Mouse (Mus musculus): ENCODE measurements around the gene Arhgap31. TPM values are rescaled to one million over a fixed set of nuclear protein-coding genes. Genes with fewer than 3 reads are reported as not detected.

Arhgap31 gene
- polyA plus RNA-seq, 1 experiment from 2014 or later: 17.3 TPM

DNA sequence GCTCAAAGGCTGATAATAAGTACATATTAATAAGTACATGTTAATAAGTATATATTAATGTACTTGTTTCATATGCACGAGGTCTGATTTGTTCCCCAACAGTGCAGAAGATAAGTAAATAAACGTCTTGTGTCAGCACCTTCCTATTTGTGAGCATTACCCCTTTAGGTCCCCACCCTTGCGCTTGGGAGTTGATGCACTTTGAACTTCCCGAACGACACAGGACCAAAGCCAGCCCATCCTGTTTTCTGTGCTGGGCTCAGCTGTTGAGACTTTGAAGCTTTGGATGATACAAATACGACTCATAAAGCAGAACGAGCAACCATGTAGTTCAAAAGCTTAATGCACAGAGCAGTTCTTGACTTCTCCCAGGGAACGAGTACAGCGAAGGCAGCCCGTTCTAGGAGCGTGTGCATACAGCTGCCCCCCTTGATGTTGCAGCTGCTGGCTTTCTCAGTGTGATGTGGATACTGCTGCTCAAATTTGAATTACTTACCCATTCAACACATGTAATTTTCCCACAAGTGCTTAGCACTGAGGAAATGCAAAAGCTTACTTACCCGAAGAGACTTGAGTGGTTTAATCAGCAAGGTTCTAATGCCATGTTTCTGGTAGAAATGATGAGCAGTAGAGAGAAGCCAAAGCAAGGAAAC lies 120.9 kb downstream of the Arhgap31 start:
- H3K27me3 ChIP-seq (replicated peaks; ENCODE audit: control insufficient read depth, insufficient read depth, low read length): no peaks in the 10 kb centered on the region
- DNase-seq (ENCODE audit: low spot score) (no peak), ATAC-seq (ENCODE audit: low read depth) (no peak)
- H3K4me2 ChIP-seq (ENCODE audit: low read depth, low read length): no peak overlapping the region
- peaks cover 57% of the 10 kb centered on the region for H3K36me3 ChIP-seq (ENCODE audit: control insufficient read depth, insufficient read depth, low read length)
- no peak overlapping the region for H3K4me3 ChIP-seq (ENCODE audit: low read depth, low read length)
- WGBS: 90% methylated on average over 12 of the region's 12 CpGs
- H3K27ac ChIP-seq (replicated peaks; ENCODE audit: low read depth, low read length): no peak overlapping the region
- H3K9ac ChIP-seq (ENCODE audit: low read depth, low read length): no peak overlapping the region
- no peaks in the 10 kb centered on the region for H3K4me1 ChIP-seq (ENCODE audit: control insufficient read depth, insufficient read depth, low read length)
- H3K9me3 ChIP-seq (ENCODE audit: control insufficient read depth, low read length): no peaks in the 10 kb centered on the region

GRCm38 (mm10) chr16:38591506-38591905 lies 121.6 kb downstream of the Arhgap31 start:
- no peak for ATAC-seq (ENCODE audit: low read depth)
- WGBS: 77% methylated on average over 3 of the region's 3 CpGs
- peaks cover 63% of the 10 kb centered on the region for H3K36me3 ChIP-seq (ENCODE audit: control insufficient read depth, insufficient read depth, low read length)

GRCm38 (mm10) chr16:38587572-38587971 lies 125.5 kb downstream of the Arhgap31 start:
- Histone ChIP-seq H3K27me3 (replicated peaks; ENCODE audit: control insufficient read depth, insufficient read depth, low read length) (no peaks in the 10 kb centered on the region), H3K4me1 (ENCODE audit: control insufficient read depth, insufficient read depth, low read length) (no peaks in the 10 kb centered on the region), H3K4me2 (ENCODE audit: low read depth, low read length) (no peak overlapping the region), H3K27ac (replicated peaks; ENCODE audit: low read depth, low read length) (no peak overlapping the region), H3K9ac (ENCODE audit: low read depth, low read length) (no peak overlapping the region), H3K4me3 (ENCODE audit: low read depth, low read length) (no peak overlapping the region), H3K36me3 (ENCODE audit: control insufficient read depth, insufficient read depth, low read length) (peaks cover 91% of the 10 kb centered on the region), H3K9me3 (ENCODE audit: control insufficient read depth, low read length) (no peaks in the 10 kb centered on the region)
- DNase-seq (ENCODE audit: low spot score) (no peak), ATAC-seq (ENCODE audit: low read depth) (no peak)
- 88% methylated on average over 4 of the region's 4 CpGs for WGBS

More at GRCm38 (mm10) chr16:38591506-38591905, 121.6 kb downstream of the Arhgap31 start:
- no peak overlapping the region for H3K4me3 ChIP-seq (ENCODE audit: low read depth, low read length)
- no peak overlapping the region for H3K9ac ChIP-seq (ENCODE audit: low read depth, low read length)
- H3K9me3 ChIP-seq (ENCODE audit: control insufficient read depth, low read length): no peaks in the 10 kb centered on the region
- no peak for DNase-seq (ENCODE audit: low spot score)
- H3K27ac ChIP-seq (replicated peaks; ENCODE audit: low read depth, low read length): no peak overlapping the region
- no peak overlapping the region for H3K4me2 ChIP-seq (ENCODE audit: low read depth, low read length)
- no peaks in the 10 kb centered on the region for H3K27me3 ChIP-seq (replicated peaks; ENCODE audit: control insufficient read depth, insufficient read depth, low read length)
- H3K4me1 ChIP-seq (ENCODE audit: control insufficient read depth, insufficient read depth, low read length): no peaks in the 10 kb centered on the region

- Histone ChIP-seq H3K27ac (replicated peaks; ENCODE audit: low read depth, low read length) (no peak overlapping the region), H3K4me2 (ENCODE audit: low read depth, low read length) (no peak overlapping the region), H3K4me3 (ENCODE audit: low read depth, low read length) (no peak overlapping the region), H3K9ac (ENCODE audit: low read depth, low read length) (no peak overlapping the region), H3K36me3 (ENCODE audit: control insufficient read depth, insufficient read depth, low read length) (peaks cover 91% of the 10 kb centered on the region), H3K27me3 (replicated peaks; ENCODE audit: control insufficient read depth, insufficient read depth, low read length) (no peaks in the 10 kb centered on the region), H3K4me1 (ENCODE audit: control insufficient read depth, insufficient read depth, low read length) (no peaks in the 10 kb centered on the region), H3K9me3 (ENCODE audit: control insufficient read depth, low read length) (no peaks in the 10 kb centered on the region)
- no peak for DNase-seq (ENCODE audit: low spot score)
- WGBS: 93% methylated on average over 5 of the region's 5 CpGs
- no peak for ATAC-seq (ENCODE audit: low read depth)
Measured at GRCm38 (mm10) chr16:38587163-38587562, 125.9 kb downstream of the Arhgap31 start.

GRCm38 (mm10) chr16:38585186-38585585 lies 127.9 kb downstream of the Arhgap31 start:
- Histone ChIP-seq H3K9me3 (ENCODE audit: control insufficient read depth, low read length) (no peaks in the 10 kb centered on the region), H3K27me3 (replicated peaks; ENCODE audit: control insufficient read depth, insufficient read depth, low read length) (no peaks in the 10 kb centered on the region), H3K4me3 (ENCODE audit: low read depth, low read length) (no peak overlapping the region), H3K36me3 (ENCODE audit: control insufficient read depth, insufficient read depth, low read length) (peaks cover 90% of the 10 kb centered on the region), H3K9ac (ENCODE audit: low read depth, low read length) (no peak overlapping the region), H3K4me2 (ENCODE audit: low read depth, low read length) (no peak overlapping the region), H3K27ac (replicated peaks; ENCODE audit: low read depth, low read length) (no peak overlapping the region), H3K4me1 (ENCODE audit: control insufficient read depth, insufficient read depth, low read length) (no peaks in the 10 kb centered on the region)
- 90% methylated on average over 5 of the region's 5 CpGs for WGBS
- ATAC-seq (ENCODE audit: low read depth): no peak
- DNase-seq (ENCODE audit: low spot score): no peak

DNA sequence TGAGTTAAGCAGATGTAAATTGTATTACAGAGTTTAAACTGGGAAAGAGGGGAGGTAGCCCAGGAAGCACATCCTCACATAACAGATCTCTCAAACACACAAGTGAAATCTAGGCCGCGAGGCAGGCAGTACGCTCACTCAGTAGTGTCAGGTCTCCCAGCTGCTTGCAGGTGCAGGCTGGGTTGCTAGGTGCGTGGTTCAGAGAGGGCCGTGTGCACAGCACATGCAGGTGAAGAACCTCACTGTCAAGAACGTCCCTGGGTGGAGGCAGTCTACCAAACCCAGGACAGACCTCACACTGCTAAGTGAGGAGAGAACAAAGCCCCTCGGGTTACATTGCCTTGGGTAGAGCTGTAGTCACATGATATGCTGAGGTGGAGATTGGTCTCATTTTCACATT lies 128.3 kb downstream of the Arhgap31 start:
- ATAC-seq (ENCODE audit: low read depth): no peak
- no peaks in the 10 kb centered on the region for H3K4me1 ChIP-seq (ENCODE audit: control insufficient read depth, insufficient read depth, low read length)
- H3K9me3 ChIP-seq (ENCODE audit: control insufficient read depth, low read length): no peaks in the 10 kb centered on the region
- DNase-seq (ENCODE audit: low spot score): no peak
- no peak overlapping the region for H3K4me2 ChIP-seq (ENCODE audit: low read depth, low read length)
- H3K4me3 ChIP-seq (ENCODE audit: low read depth, low read length): no peak overlapping the region
- 93% methylated on average over 7 of the region's 7 CpGs for WGBS
- no peak overlapping the region for H3K27ac ChIP-seq (replicated peaks; ENCODE audit: low read depth, low read length)
- no peak overlapping the region for H3K9ac ChIP-seq (ENCODE audit: low read depth, low read length)
- peaks cover 93% of the 10 kb centered on the region for H3K36me3 ChIP-seq (ENCODE audit: control insufficient read depth, insufficient read depth, low read length)
- H3K27me3 ChIP-seq (replicated peaks; ENCODE audit: control insufficient read depth, insufficient read depth, low read length): no peaks in the 10 kb centered on the region

DNA sequence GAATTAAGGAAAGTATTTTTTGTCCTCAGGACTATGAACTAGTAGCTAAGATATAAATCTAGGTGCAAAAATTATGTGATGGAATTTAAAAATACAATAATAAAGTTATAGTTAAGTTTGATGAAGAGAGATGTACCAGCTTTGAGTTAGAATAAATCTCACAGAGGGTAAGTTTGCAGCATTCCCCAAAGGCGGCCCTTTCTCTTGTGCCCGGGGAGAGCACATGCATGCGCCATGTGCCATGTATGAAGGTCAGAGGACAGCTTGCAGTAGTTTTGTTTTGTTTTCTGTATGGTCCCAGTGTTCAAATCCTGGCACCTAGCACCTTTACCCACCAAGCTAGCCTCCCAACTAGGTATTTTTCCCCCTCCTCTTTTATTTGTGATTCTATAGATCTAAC lies 141.6 kb downstream of the Arhgap31 start:
- H3K27ac ChIP-seq (replicated peaks; ENCODE audit: low read depth, low read length): no peak overlapping the region
- no peaks in the 10 kb centered on the region for H3K9me3 ChIP-seq (ENCODE audit: control insufficient read depth, low read length)
- no peaks in the 10 kb centered on the region for H3K4me1 ChIP-seq (ENCODE audit: control insufficient read depth, insufficient read depth, low read length)
- ATAC-seq (ENCODE audit: low read depth): no peak
- no peak overlapping the region for H3K4me3 ChIP-seq (ENCODE audit: low read depth, low read length)
- no peak for DNase-seq (ENCODE audit: low spot score)
- H3K4me2 ChIP-seq (ENCODE audit: low read depth, low read length): no peak overlapping the region
- WGBS: 100% methylated on average over 3 of the region's 3 CpGs
- peaks cover 82% of the 10 kb centered on the region for H3K36me3 ChIP-seq (ENCODE audit: control insufficient read depth, insufficient read depth, low read length)
- no peak overlapping the region for H3K9ac ChIP-seq (ENCODE audit: low read depth, low read length)
- no peaks in the 10 kb centered on the region for H3K27me3 ChIP-seq (replicated peaks; ENCODE audit: control insufficient read depth, insufficient read depth, low read length)

DNA sequence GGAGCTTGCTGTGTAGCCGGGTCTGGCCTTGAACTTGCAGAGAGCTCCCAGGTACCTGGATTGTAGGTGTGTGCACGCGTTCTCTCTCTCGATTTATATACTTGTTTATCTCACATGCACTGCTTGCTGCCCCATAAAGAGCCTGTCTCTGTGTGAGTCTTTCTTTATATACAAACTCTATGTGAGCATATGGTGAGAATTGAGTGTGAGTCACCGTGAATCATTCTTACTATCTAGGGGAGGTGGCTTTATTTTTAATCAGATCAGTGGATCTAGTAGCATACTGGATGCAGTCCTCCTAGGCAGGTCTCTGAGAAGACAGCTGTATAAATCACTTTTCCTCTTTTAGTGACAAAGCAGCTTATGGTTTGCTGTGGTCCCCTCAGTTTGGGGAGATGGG lies 144.9 kb downstream of the Arhgap31 start:
- DNase-seq (ENCODE audit: low spot score): no peak
- Histone ChIP-seq H3K9me3 (ENCODE audit: control insufficient read depth, low read length) (no peaks in the 10 kb centered on the region), H3K27me3 (replicated peaks; ENCODE audit: control insufficient read depth, insufficient read depth, low read length) (no peaks in the 10 kb centered on the region), H3K4me2 (ENCODE audit: low read depth, low read length) (no peak overlapping the region), H3K4me1 (ENCODE audit: control insufficient read depth, insufficient read depth, low read length) (peaks cover 8% of the 10 kb centered on the region; the same call in 1 of the 2 replicates), H3K9ac (ENCODE audit: low read depth, low read length) (no peak overlapping the region), H3K36me3 (ENCODE audit: control insufficient read depth, insufficient read depth, low read length) (peaks cover 68% of the 10 kb centered on the region), H3K4me3 (ENCODE audit: low read depth, low read length) (no peak overlapping the region), H3K27ac (replicated peaks; ENCODE audit: low read depth, low read length) (no peak overlapping the region)
- ATAC-seq (ENCODE audit: low read depth): no peak
- WGBS: 93% methylated on average over 5 of the region's 5 CpGs

GRCm38 (mm10) chr16:38563516-38563915 lies 149.6 kb downstream of the Arhgap31 start:
- Histone ChIP-seq H3K4me1 (ENCODE audit: control insufficient read depth, insufficient read depth, low read length) (peaks cover 8% of the 10 kb centered on the region; the same call in 1 of the 2 replicates), H3K9ac (ENCODE audit: low read depth, low read length) (peak overlapping the region; percentile 99), H3K27ac (replicated peaks; ENCODE audit: low read depth, low read length) (peak overlapping the region; percentile 91; the same call in 1 of the 2 replicates), H3K4me2 (ENCODE audit: low read depth, low read length) (peak overlapping the region; percentile 68), H3K9me3 (ENCODE audit: control insufficient read depth, low read length) (no peaks in the 10 kb centered on the region), H3K36me3 (ENCODE audit: control insufficient read depth, insufficient read depth, low read length) (peaks cover 31% of the 10 kb centered on the region), H3K4me3 (ENCODE audit: low read depth, low read length) (peak overlapping the region; percentile 95), H3K27me3 (replicated peaks; ENCODE audit: control insufficient read depth, insufficient read depth, low read length) (0 out of 2 replicates have a peak, but pooled peaks cover under 1% of the 10 kb centered on the region)
- WGBS: 29% methylated on average over 10 of the region's 10 CpGs
- no peak for ATAC-seq (ENCODE audit: low read depth)
- no peak for DNase-seq (ENCODE audit: low spot score)
